Mouse (Mus musculus) embryonic fibroblast, embryonic 13.5 days (primary cell): ENCODE results near the gene Vmn2r83.

Experiments
- CTCF ChIP-seq: IDR thresholded peaks from 2 replicates; pipeline ENCODE4 v1.5.1; 2011; ENCODE audit warnings: mild to moderate bottlenecking, control low read depth, low read length, moderate library complexity, borderline replicate concordance; ENCODE audit not compliant: insufficient read depth
- POLR2A ChIP-seq: IDR thresholded peaks from 2 replicates; pipeline ENCODE4 v1.6.1; 2011; ENCODE audit warnings: low read depth, mild to moderate bottlenecking, control low read depth, low read length, moderate library complexity

GRCm38 (mm10) chr10:79495886-79496285, 27.4 kb downstream of the Vmn2r83 start:
- no peak for TF ChIP-seq CTCF
- TF ChIP-seq POLR2A = no peak
